8 mouse cellular contexts compared by ENCODE assay signal in genomic region chr13:98298833-98299758, GRCm38 (mm10). TPM values are rescaled to one million over a fixed set of nuclear protein-coding genes. Genes with fewer than 3 reads are reported as not detected.
DNase-seq lines count a peak whose midpoint lies in the region; ATAC-seq and TF ChIP-seq lines count a peak whose summit lies in the region.

No protein-coding gene starts in this region.

- H3K36me3 ChIP-seq in embryonic facial prominence, embryonic 12.5 days: no peaks in the 10 kb centered on the region
- H3K36me3 ChIP-seq in limb, embryonic 14.5 days (ENCODE audit: control insufficient read depth, insufficient read depth, low read length): no peaks in the 10 kb centered on the region

- DNase-seq in 416B (ENCODE audit: low read depth): peak; percentile 86
- peak; percentile 68 for DNase-seq in adrenal gland, postnatal 25 days
- peak; percentile 70 for DNase-seq in heart, adult 8-10 months (ENCODE audit: low spot score)
- peak; percentile 66 for DNase-seq in kidney, adult 9 months
- peak; percentile 94 for DNase-seq in limb, embryonic 14.5 days (ENCODE audit: low spot score)
- DNase-seq in spleen, postnatal 4 days (ENCODE audit: low spot score in 2 of 2): peak; percentile 64 to 85

- no peak overlapping the region for H3K9ac ChIP-seq in embryonic facial prominence, embryonic 12.5 days
- H3K9ac ChIP-seq in limb, embryonic 14.5 days (ENCODE audit: low read depth, low read length, severe bottlenecking): no peak overlapping the region

- H3K27me3 ChIP-seq in embryonic facial prominence, embryonic 12.5 days: no peaks in the 10 kb centered on the region
- H3K27me3 ChIP-seq in limb, embryonic 14.5 days (ENCODE audit: control insufficient read depth, insufficient read depth, low read length): no peaks in the 10 kb centered on the region

- no peak overlapping the region for H3K4me3 ChIP-seq in embryonic facial prominence, embryonic 12.5 days
- no peak overlapping the region for H3K4me3 ChIP-seq in limb, embryonic 14.5 days (replicated peaks; ENCODE audit: low read length)

- no peaks in the 10 kb centered on the region for H3K9me3 ChIP-seq in embryonic facial prominence, embryonic 12.5 days
- H3K9me3 ChIP-seq in limb, embryonic 14.5 days (ENCODE audit: control insufficient read depth, low read length): no peaks in the 10 kb centered on the region

- 51% methylated on average over 21 of the region's 21 CpGs for WGBS in embryonic facial prominence, embryonic 12.5 days
- 48% methylated on average over 21 of the region's 21 CpGs for WGBS in limb, embryonic 14.5 days

- no peaks in the 10 kb centered on the region for H3K4me1 ChIP-seq in embryonic facial prominence, embryonic 12.5 days
- no peaks in the 10 kb centered on the region for H3K4me1 ChIP-seq in limb, embryonic 14.5 days (ENCODE audit: control insufficient read depth, insufficient read depth, low read length)

- no peak for TF ChIP-seq POLR2A in limb, embryonic 14.5 days (IDR thresholded peaks at IDR 0.05; ENCODE audit: borderline replicate concordance, extremely low read depth, insufficient read depth, insufficient read length)

- no peak overlapping the region for H3K27ac ChIP-seq in embryonic facial prominence, embryonic 12.5 days
- H3K27ac ChIP-seq in limb, embryonic 14.5 days (replicated peaks; ENCODE audit: low read depth, low read length): no peak overlapping the region

- ATAC-seq in embryonic facial prominence, embryonic 12.5 days (ENCODE audit: insufficient number of reproducible peaks, insufficient read depth, low FRiP score, low TSS enrichment): no peak
- peak; percentile 85; the same call in 1 of the 2 replicates for ATAC-seq in limb, embryonic 14.5 days (ENCODE audit: low FRiP score, low read depth)
- peak; percentile 86 for ATAC-seq in monocyte, adult 5-6 weeks (replicated peaks; ENCODE audit: insufficient number of reproducible peaks, low FRiP score, low TSS enrichment, poor library complexity, severe bottlenecking)

- peak overlapping the region; percentile 21 for H3K4me2 ChIP-seq in embryonic facial prominence, embryonic 12.5 days (replicated peaks)
- peak overlapping the region; percentile 35; the same call in 1 of the 2 replicates for H3K4me2 ChIP-seq in limb, embryonic 14.5 days (replicated peaks; ENCODE audit: low read depth, low read length, severe bottlenecking)

RNA-seq across cellular contexts. Expression of gene Btf3, which starts 17.7 kb away (rescaled TPM):
- 357 and 391 TPM in 2 replicates for total RNA-seq in adrenal gland, postnatal 25 days (2021)
- polyA plus RNA-seq in embryonic facial prominence, embryonic 12.5 days (2016; fragmentation: Nextera tagmentation; extraction: Ambion mirVana): 731 and 771 TPM in 2 replicates
- total RNA-seq in heart, adult 8-10 months (2022): 100 to 1,000 TPM; 181 to 211 (median 205) TPM
- polyA plus RNA-seq in limb, embryonic 14.5 days (2012; rRNA removed): 403 and 867 TPM in 2 replicates
- 702 and 731 TPM in 2 replicates for polyA plus RNA-seq in limb, embryonic 14.5 days (2014; fragmentation: Nextera tagmentation; extraction: Ambion mirVana)
- 890 to 909 TPM (median 904 TPM) in 3 replicates for total RNA-seq in monocyte, adult 5-6 weeks (2017)

RNA-seq across cellular contexts. Expression of gene Gm21976, which starts 19.4 kb away (rescaled TPM):
- total RNA-seq in adrenal gland, postnatal 25 days (2021): not detected in 2 replicates
- not detected in 2 replicates for polyA plus RNA-seq in embryonic facial prominence, embryonic 12.5 days (2016; fragmentation: Nextera tagmentation; extraction: Ambion mirVana)
- total RNA-seq in heart, adult 8-10 months (2022): not detected
- not detected in 2 replicates for polyA plus RNA-seq in limb, embryonic 14.5 days (2012; rRNA removed)
- not detected in 2 replicates for polyA plus RNA-seq in limb, embryonic 14.5 days (2014; fragmentation: Nextera tagmentation; extraction: Ambion mirVana)
- 1.3 TPM in 1 of 3 replicates, not detected in the others for total RNA-seq in monocyte, adult 5-6 weeks (2017)

RNA-seq across cellular contexts. Expression of gene Ankra2, which starts 36.2 kb away (rescaled TPM):
- 22.9 and 29.1 TPM in 2 replicates for total RNA-seq in adrenal gland, postnatal 25 days (2021)
- polyA plus RNA-seq in embryonic facial prominence, embryonic 12.5 days (2016; fragmentation: Nextera tagmentation; extraction: Ambion mirVana): 24.7 and 25.8 TPM in 2 replicates
- total RNA-seq in heart, adult 8-10 months (2022): 10 to 100 TPM; 34.2 to 49.4 (median 44.5) TPM
- 32.3 and 39.7 TPM in 2 replicates for polyA plus RNA-seq in limb, embryonic 14.5 days (2012; rRNA removed)
- 30.8 and 31.7 TPM in 2 replicates for polyA plus RNA-seq in limb, embryonic 14.5 days (2014; fragmentation: Nextera tagmentation; extraction: Ambion mirVana)
- total RNA-seq in monocyte, adult 5-6 weeks (2017): 38.3 to 47.0 TPM (median 45.0 TPM) in 3 replicates

RNA-seq across cellular contexts. Expression of gene Utp15, which starts 36.3 kb away (rescaled TPM):
- total RNA-seq in adrenal gland, postnatal 25 days (2021): 15.1 and 19.1 TPM in 2 replicates
- polyA plus RNA-seq in embryonic facial prominence, embryonic 12.5 days (2016; fragmentation: Nextera tagmentation; extraction: Ambion mirVana): 42.2 and 43.2 TPM in 2 replicates
- 1 to 10 TPM; 5.5 to 6.9 (median 5.9) TPM for total RNA-seq in heart, adult 8-10 months (2022)
- polyA plus RNA-seq in limb, embryonic 14.5 days (2012; rRNA removed): 19.2 and 20.6 TPM in 2 replicates
- 25.3 and 27.6 TPM in 2 replicates for polyA plus RNA-seq in limb, embryonic 14.5 days (2014; fragmentation: Nextera tagmentation; extraction: Ambion mirVana)
- 25.2 to 29.2 TPM (median 28.7 TPM) in 3 replicates for total RNA-seq in monocyte, adult 5-6 weeks (2017)

RNA-seq across cellular contexts. Expression of gene Foxd1, which starts 54.9 kb away (rescaled TPM):
- 0.30 and 0.48 TPM in 2 replicates for total RNA-seq in adrenal gland, postnatal 25 days (2021)
- 9.5 and 9.9 TPM in 2 replicates for polyA plus RNA-seq in embryonic facial prominence, embryonic 12.5 days (2016; fragmentation: Nextera tagmentation; extraction: Ambion mirVana)
- total RNA-seq in heart, adult 8-10 months (2022): under 1 TPM in 1 of 4 experiments, not detected in 3; 0.06 TPM
- polyA plus RNA-seq in limb, embryonic 14.5 days (2012; rRNA removed): 0.89 and 1.0 TPM in 2 replicates
- 0.32 and 0.46 TPM in 2 replicates for polyA plus RNA-seq in limb, embryonic 14.5 days (2014; fragmentation: Nextera tagmentation; extraction: Ambion mirVana)
- total RNA-seq in monocyte, adult 5-6 weeks (2017): not detected in 3 replicates
